Mouse (Mus musculus): ENCODE measurements around the gene Gm28870.
"Not testable (repeated sequence)": the region's sequence is repeated elsewhere in the genome, so short reads cannot be mapped to it uniquely, and the experiment has no call there.

Gene Gm28870

DNA sequence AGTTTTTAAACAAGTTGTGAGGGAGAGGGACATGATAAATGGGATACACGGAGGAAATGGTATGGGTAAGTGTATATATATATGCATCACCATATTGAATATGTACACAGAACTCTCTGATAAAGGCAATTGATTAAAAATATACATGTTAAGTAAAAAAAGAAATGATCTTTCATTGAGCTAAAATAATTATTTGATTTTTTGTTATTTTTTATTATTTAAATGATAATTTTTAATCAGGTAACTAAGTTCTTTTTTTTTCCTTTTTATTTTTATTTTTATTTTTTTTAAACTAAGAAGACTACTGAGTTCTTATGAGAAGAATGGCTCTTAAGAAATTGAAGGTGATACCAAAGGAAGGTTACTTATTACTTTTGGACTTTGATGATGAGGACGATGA is at the start of gene Gm28870:
Gene Gm28870 (plus strand): TSS at position 301 of the 400 bp plus-strand sequence.
- not testable (repeated sequence) for DNase-seq

All from cerebellum, postnatal 10 days (tissue).